Mouse (Mus musculus): ENCODE results near the gene Maml2. TPM values are rescaled to one million over a fixed set of nuclear protein-coding genes. Genes with fewer than 3 reads are reported as not detected.

Gene Maml2
- polyA plus RNA-seq, 2 experiments from 2014 or later: 32.0 to 36.8 TPM

DNA sequence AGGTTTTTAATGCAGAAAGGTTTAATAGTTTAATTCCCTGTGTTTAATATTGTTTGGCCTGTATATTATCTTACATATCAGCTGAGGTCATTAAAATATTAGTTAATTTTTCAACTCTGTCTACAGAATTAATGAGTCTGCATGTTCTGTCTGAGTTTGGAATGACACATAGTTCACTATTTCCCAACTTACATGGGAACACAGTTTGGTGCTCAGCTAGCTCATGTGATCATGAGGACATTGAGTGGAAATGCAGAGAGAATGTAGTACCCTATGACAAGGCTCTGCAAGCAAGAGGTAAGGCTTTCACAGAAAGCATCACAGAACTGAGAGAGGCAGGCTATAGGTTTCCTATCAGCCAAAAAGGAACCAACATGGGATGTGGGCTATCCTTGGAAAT, 197.8 kb downstream of the Maml2 start:
- ATAC-seq: no peak

GRCm38 (mm10) chr9:13497016-13497415, 199.3 kb downstream of the Maml2 start:
- ATAC-seq: no peak

DNA sequence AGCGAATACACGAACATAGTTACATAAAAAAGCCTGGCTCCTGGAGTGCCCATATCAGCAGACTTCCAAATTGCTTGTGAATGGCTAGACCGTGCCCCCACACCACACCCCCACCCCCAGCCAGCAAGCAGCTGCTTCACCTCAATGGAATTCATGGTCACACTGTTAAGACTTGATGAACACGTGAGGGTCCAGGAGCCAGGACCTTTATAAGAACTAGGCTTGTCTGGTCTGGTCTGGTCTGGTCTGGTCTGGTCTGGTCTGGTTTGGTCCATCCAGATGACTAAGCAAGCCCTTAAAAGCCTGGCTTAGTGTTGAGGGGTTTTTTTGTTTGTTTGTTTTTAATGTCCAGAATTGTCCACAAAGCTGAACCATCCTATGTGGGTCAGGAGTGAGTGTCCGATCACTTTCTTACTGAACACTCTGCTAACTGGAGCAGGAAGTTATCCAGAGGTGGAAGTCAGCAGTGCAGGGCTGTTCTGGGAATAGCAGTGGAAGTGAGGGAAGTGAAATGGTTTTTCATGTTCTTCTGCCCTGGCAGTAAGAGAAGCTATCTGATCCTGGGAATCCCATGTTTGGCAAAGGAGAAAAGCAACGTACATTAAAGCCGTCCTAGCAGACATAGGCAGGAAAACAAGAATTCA, 200.1 kb downstream of the Maml2 start:
- ATAC-seq: no peak

DNA sequence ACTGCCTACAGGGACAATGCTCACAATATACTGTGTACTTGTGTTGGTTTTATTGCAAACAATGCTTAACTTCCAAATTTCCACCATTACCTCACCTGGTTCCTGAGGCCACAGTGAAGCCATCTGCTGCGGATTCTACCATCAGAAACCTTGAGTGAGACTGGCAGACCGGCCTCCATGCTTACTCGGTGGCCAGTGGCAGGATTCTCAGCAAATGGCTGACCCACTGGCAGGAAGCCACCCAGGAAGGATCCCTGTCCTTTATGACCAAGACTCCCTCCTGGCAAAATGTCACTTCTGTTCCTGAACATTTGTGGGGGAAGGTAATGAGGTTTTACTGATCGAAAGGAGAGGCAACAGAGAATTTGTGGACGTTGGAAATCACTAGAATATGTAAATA, 202.3 kb downstream of the Maml2 start:
- ATAC-seq: no peak

- no peak for ATAC-seq
Measured at GRCm38 (mm10) chr9:13505024-13505423, 207.3 kb downstream of the Maml2 start.

DNA sequence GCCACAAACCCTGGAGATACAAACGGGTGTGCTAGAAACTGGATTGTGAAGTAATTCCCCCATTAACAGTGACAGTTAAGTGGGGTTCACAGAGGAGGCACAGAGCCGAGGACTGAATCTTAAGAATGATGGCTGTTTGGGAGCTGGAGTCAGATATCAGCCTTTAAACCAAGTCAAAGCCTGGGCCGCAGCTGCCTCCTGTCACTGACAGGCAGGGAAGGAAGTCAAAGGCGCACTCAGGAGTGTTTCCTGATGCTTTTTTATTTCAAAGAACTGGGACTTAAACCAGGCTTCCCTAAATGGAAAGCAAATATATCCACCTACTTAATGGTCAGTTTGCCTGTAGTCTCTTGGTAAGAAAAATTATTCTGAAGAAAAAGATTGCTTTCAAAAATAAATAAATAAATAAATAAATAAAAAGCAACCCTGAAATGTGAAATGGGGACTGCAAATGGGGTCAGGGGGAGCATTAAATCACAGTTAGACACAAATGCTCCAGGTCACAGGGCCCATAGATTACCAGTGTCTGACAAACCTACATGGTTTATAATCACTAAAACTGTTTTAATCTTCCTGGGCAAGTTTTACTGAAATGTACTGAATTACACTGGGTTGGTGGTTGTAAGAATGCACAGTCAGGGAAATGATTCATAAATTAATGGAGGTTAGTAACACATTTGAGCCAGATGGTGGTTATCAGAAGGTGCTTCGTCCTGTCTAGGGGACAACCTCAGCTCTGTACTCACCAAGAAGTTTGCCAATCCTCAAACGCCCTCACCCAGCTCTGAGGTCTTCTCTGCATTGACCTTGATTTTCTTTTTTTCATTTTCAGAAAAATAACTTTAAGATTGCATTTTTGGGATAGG, 209.4 kb downstream of the Maml2 start:
- no peak for ATAC-seq

DNA sequence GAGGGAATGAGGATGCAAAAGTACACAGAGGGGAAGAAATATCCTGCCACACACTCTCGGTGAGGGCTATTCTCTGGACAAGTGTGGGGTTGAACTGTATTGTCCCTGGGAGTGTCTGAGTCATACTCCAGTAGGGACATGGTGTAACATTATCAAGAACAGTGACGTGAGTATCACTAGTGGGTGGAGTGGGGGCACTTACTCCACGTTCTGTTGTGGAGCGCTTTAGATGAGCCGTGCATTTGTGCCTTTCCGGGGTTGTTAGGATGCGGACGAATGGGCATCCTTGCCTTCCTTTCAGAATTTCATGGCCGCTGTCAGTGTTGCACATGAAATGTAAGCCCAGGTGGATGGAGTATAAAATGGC, 210.0 kb downstream of the Maml2 start:
- no peak for ATAC-seq

- ATAC-seq: no peak
Measured at GRCm38 (mm10) chr9:13509751-13510150, 212.0 kb downstream of the Maml2 start.

- no peak for ATAC-seq
Measured at GRCm38 (mm10) chr9:13510621-13511369, 213.0 kb downstream of the Maml2 start.

- ATAC-seq: no peak
Measured at GRCm38 (mm10) chr9:13513135-13513534, 215.4 kb downstream of the Maml2 start.

DNA sequence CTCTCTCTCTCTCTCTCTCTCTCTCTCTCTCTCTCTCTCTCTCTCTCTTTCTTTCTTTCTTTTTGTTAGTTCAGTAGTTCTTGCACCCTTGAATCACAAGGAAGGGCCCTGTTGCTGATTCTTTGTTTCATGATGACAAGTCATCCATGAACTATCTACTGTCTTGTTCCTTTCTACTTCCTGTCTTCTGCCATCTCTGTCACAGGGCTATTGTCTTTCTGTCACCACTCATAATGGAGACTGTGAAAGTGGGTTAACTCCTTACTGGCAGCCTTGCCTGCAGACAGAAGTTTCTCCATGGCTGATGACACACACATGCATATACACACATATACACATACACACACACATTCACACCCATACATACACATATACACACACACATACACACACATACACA, 216.7 kb downstream of the Maml2 start:
- ATAC-seq: no peak

GRCm38 (mm10) chr9:13515976-13516375, 218.2 kb downstream of the Maml2 start:
- ATAC-seq: no peak

DNA sequence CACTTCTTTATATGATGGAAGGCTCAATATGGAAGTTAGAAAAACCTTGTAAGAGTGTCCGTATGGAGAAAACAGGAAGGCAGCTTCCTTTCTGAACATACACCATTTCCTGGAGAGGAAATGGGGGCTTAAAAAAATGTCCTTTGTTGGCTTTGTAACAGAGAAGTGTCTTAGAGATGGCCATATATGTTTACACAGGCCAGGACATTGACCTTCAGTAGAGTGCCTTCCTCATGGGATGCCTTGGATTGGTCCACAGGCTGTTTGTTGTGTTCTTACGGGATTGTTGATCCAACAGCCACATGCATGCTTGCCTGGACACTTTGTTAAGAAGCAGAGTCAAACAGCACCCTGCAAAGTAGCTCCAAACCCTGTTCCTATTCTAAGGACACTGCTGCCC, 220.3 kb downstream of the Maml2 start:
- no peak for ATAC-seq

- no peak for ATAC-seq
Measured at GRCm38 (mm10) chr9:13518441-13518971, 220.7 kb downstream of the Maml2 start.

GRCm38 (mm10) chr9:13522061-13522820, 224.5 kb downstream of the Maml2 start:
- ATAC-seq: no peak

GRCm38 (mm10) chr9:13523046-13523445, 225.3 kb downstream of the Maml2 start:
- no peak for ATAC-seq

- ATAC-seq: no peak
Measured at GRCm38 (mm10) chr9:13525075-13525474, 227.3 kb downstream of the Maml2 start.

GRCm38 (mm10) chr9:13525561-13526255, 228.0 kb downstream of the Maml2 start:
- no peak for ATAC-seq

GRCm38 (mm10) chr9:13530575-13530974, 232.8 kb downstream of the Maml2 start:
- ATAC-seq: no peak

- ATAC-seq: no peak
Measured at GRCm38 (mm10) chr9:13533076-13533707, 235.4 kb downstream of the Maml2 start.

- ATAC-seq: no peak
Measured at GRCm38 (mm10) chr9:13535803-13536202, 238.0 kb downstream of the Maml2 start.

All from activated CD4-positive, CD25-positive, alpha-beta regulatory T cell, adult 4 months (primary cell).